Mouse (Mus musculus): ENCODE measurements around the gene Otub1. TPM values are rescaled to one million over a fixed set of nuclear protein-coding genes. Genes with fewer than 3 reads are reported as not detected.

Gene Otub1
- polyA plus RNA-seq, 1 experiment: 97.6 TPM

DNA sequence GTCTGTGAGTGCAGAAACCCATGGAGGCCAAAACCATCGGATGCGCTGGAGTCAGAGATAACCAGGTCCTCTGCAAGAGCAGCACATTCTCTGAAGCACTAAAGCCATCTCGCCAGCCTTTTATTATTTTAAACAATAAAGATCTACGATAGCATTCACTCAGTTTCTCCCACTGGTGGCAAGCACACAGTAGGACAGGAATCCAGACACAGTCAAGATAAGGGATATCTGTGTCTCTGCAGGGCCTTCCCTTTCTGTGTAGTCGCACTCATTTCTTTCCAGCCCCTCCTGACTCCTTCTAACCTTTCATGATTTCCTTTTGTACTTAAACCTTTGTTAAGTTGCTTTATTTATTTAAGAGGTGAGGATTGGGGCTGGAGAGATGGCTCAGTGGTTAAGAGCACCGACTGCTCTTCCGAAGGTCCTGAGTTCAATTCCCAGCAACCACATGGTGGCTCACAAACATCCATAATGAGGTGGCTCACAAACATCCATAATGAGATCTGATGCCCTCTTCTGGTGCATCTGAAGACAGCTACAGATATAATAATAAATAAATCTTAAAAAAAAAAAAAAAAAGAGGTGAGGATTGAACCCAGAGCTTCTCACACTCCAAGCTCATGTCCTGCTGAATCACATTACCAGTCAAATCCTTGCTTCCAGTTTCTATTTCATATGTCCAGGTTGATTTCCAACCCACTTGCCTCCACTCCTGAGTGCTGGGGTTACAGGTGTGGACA, 4.0 kb upstream of the Otub1 start:
- no peak for DNase-seq (ENCODE audit: low spot score)

DNA sequence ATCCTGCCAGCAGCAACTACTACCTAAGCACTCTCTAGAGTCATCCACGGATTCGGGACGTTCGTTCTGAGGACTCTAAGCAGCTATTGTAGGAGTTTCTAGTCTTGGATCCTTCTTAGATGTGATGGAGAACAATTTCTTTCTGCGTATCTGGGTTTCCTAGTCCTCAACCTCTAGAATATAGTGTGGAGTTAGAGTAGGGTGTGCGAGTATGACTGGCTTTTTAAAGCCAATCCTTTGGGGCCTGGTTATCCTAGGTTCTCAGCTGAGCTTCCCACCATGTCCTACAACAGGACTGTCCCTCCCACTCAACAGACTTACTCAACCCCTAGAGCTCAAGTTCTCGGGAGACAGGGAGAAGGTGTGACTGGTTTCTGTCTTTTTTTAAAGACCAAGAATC, 790 bp downstream of the Otub1 start:
- no peak for DNase-seq (ENCODE audit: low spot score)

DNA sequence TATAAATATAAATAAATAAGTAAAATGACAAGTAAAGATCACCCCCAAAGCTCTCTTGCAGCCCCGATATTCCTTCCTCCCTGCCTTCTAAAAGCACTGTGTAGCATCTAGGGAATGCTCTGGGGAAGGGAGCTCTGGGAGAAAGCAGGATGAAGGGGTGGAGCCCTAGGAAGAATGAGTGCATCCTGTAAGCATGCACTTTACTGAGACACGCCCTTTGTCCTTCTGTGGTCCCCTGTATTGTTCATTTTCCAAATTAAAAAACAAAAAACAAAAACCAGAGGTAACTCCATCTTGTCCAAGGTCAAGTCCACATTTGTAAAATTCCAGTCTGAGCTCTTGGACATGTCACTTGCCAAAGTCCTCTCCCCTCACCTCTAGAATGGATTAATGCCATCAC, 1.2 kb downstream of the Otub1 start:
- DNase-seq (ENCODE audit: low spot score): no peak

DNA sequence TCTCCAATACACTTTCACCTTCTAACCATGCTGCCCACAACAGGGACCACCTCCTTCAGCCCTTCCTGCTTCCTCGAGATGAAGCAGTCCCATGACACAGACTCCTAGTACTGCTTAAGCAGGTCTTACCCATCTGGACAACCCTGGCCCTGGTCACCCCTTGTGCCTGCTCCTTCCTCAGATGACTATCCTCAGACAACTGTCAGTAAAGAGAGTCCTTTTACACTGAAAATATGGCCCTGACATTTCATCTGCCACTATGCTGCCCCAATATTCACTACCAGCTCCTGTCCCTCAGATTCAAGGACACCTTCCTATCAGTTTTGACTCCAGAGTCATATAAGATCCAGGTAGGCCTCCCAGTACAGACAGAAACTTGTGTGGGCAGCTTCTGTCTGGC, 5.7 kb downstream of the Otub1 start:
- DNase-seq (ENCODE audit: low spot score): no peak

DNA sequence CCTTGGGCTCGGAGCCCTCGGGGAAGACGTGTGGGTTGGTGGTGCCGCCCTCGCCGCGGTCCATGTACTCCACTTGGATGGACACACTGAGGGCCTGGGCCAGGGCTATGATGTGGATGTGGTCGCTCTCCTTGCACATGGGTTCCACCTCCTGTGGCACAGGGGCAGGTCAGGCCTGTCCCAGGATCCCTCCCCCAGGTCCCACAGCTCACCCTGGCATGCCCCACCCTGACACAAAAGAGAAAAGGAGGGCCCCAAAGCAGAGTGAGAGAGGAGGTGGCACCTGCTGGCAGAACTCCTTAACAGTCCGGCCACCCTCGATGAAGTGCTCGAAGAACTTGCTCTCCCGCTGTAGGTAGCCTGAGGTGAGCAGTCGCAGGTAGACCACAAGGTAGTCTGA, 7.0 kb downstream of the Otub1 start:
- no peak for DNase-seq (ENCODE audit: low spot score)

DNA sequence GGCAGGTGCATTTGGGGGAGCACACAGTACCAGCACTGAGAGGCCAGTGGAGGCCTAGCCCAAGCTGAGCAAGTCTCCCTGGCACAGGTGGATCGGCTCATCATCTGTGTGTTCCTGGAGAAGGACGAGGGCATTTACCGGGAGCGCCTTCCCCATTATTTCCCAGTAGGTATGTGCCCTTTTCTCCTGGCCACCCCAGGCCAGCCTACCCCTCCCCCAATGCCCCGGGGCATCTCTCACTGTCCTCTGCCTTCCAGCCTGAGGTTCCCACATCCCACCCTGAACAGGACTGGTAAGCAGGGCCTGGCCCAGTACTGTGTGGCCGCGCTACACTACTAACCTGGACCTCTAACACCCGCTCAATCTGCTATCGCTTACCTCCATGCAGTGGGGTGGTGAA, 8.7 kb downstream of the Otub1 start:
- no peak for DNase-seq (ENCODE audit: low spot score)

DNA sequence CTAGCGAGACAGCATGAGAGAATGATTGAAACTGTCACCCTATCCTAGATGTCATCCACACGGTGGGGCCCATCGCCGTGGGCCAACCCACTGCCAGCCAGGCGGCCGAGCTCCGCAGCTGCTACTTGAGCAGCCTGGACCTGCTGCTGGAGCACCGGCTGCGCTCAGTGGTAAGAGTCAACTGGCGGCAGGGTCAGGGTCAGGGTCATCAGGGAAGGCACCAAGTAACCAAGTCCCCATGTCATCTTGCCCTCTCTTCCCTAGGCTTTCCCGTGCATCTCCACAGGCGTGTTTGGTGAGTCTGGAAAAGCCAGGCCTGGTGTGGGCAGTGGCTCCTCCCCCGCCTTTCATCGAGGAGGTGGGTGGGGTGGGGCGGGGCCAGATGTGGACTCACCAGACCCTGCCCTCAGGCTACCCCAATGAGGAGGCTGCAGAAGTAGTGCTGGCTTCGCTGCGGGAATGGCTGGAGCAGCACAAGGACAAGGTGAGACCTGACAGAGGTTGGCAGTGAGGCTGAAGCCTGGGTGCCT, 9.3 kb downstream of the Otub1 start:
- no peak for DNase-seq (ENCODE audit: low spot score)

DNA sequence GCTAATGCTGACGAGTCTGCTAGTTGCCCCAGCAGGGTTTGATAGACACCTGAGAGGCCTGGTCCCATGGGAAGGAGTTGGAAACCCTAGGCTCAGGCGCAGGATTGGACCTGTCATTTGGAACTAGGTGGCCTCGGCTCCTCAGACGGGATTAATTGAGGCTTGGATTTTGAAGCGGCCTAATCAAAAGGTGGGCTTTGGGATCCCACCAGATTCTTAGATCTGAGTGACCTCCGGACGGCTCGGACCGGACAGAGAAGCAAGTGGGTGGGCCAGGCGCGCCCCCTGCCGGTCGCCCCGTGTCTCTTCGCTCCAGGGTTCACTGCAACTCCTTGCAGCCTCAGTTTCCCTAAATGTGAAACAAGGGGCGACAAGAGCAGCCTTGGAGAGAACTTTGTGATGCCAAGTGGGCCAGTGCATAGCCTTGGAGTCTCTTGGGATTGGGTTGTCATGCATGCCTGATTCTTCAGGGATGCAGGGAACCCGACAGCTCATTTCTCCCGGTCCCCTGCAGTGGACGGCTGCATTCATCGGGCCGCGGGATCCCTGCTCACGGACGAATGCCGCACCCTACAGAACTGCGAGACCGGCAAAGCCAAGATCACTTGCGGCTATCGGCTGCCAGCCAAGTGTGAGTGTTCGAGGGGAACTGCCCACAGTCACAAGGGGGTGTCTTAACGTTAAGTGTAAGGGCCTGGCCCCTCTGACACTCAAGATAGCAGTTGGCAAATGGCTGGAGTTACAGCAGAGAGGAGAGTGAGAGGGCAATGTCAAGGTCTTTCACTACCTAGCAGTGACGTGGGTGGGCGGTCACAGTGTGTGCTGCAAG, 10.0 kb downstream of the Otub1 start:
- peak; percentile 63 for DNase-seq (ENCODE audit: low spot score)

DNA sequence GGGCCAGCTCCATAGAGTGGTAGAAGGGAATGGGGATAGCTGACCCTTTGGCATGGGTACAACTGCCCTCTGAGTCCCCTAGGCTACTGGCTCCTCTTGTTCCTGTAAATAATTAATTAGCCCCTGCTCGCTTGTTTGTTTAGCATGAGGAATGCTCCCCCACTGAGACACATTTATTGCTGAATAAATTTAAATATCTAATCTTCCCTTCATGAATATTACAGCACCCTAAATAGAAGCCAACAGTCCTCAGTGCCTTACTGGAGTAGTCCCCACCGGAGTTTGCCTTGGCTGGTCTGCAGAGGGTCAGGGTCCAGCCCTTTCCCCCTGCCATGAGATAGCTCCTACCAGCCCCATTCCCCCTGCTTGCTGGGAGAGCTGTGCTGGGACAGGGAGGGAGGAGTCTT, 13.6 kb downstream of the Otub1 start:
- no peak for DNase-seq (ENCODE audit: low spot score)

DNA sequence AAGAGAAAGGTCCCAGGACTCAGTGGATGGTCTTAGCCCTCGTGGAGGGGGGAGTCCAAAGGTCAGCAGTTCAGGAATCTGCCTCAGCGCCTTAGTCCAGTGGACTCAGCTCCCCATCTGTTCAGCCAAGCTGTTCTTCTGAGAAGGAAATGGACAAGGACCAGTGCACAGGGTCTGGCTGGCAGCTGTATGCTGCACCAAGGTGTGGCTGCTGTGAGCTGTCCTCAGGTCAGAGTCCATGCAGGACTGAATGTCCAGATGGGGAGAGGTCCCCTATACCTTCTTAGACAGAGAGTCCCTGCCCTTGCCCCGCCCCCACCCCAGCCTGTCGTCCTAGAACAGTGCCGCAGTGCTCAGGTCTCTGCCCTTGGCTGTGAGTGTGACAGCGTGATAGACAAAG, 14.5 kb downstream of the Otub1 start:
- DNase-seq (ENCODE audit: low spot score): no peak

DNA sequence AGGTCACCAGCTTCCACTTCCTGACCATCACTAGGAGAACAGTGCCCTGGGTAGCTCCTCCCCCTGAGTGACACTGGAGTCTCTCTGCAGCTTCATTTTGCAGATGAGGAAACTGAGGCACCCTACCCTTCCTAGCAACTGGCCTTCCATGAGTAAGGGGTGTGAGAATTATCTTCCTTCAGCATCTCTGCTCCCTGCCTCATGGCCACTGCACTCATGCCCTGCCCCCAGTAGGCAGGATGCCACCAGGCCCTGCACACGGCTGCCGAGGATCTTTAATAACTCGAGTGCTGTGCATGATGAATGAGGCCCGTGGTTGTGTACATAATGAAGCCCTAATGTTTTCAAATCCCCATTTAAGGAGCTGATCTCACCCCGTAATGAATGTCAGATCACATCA, 15.1 kb downstream of the Otub1 start:
- no peak for DNase-seq (ENCODE audit: low spot score)

DNA sequence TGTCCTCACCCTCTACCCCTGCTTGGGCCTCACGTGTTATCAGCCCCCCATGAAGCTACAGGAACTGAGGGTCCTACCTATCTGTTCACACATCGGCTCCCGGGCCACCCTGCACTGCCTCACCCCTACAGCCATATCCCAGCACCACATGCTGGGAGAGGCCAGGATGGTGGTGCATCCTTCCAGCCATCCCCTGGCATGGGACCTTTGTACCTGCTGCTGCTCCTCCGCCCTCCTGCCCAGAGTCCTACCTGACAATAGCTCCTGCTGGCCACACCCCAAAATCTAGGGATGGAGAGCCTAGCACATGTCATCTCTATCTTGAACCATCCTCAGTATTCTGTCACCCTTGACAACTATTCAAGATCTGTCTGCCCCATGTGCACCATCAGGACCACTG, 17.1 kb downstream of the Otub1 start:
- no peak for DNase-seq (ENCODE audit: low spot score)

DNA sequence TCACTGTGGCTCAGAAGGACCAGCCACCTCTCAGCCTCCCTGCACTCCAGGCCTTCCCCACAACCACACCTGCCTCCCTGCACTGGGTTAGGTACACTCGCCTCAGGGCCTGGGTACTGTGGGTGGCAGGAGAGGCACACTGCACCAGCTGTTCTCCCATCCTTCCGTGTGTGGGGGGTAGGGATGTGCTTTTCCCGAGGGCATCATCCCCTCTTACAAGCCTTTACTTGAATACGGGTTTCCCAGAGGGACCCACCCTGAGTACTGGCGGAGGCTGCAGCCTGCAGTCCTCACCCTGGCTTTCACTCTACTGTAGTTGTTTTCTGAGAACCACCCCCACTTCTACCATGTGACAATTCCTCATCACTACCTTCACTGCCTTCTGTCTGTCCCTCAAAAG, 19.0 kb downstream of the Otub1 start:
- DNase-seq (ENCODE audit: low spot score): no peak

DNA sequence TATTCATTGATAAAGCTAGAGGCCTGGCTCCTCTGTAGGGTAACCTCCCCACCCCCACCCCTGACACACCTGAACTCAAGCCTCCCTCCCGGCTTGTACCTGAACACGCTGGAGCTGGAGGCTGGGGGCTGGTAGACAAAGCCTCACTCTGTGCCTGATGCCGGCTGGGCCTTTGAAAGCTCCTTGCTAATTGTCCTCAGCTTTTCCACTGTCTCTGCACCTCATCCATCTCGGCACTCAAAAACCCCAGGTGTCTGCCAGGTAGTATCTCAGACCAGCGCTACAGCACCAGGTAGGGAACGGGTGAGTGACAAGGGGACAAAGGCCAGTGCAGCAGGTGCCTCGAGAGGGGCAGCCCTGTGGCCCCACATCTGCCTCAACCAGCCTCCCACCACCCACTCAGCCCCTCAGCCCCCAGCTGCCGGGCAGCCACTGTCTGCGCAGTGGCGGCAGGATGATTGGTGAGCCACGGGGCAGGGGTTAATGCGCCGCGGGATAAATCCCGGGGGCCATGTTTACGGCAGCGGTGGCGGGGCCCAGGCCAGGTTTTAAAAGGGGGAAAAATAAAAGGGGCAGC, 20.3 kb downstream of the Otub1 start:
- no peak for DNase-seq (ENCODE audit: low spot score)

DNA sequence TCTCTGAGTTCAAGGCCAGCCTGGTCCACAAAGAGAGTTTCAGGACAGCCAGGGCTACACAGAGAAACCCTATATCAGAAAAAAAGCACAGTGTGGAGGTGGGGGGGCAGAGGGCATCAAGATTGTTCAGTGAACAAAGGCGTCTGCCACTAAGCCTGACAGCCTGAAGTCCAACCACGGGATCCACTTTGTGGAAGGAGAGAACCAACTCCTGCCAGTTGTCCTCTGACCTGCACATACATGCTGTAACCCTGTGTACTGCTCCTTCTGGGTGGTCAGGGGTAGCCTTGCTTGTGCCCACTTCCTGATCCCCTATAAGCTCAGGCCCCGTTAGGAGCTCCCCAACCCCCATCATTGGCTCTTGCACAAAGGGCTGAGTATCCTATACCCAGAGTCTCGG, 21.1 kb downstream of the Otub1 start:
- DNase-seq (ENCODE audit: low spot score): no peak

DNA sequence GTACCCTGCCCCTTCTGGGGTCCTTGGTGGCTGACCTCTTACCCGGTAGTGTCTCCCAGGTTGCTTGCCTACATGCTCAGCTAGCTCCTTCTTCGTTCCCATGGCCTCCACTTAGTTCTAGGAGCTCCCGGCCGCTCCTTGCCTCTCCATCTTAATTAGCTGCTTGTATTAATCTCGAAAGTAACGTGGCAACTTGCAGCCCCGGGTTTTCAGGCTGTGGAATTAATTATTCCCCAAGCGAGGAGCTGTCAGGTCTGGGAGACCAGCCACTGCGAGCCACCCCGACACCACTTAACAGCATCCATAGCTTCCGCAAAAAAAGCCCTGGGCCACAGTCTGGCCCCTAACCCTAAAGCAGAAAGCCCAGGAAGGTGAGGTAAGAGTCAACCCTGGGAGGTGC, 22.7 kb downstream of the Otub1 start:
- DNase-seq (ENCODE audit: low spot score): no peak

DNA sequence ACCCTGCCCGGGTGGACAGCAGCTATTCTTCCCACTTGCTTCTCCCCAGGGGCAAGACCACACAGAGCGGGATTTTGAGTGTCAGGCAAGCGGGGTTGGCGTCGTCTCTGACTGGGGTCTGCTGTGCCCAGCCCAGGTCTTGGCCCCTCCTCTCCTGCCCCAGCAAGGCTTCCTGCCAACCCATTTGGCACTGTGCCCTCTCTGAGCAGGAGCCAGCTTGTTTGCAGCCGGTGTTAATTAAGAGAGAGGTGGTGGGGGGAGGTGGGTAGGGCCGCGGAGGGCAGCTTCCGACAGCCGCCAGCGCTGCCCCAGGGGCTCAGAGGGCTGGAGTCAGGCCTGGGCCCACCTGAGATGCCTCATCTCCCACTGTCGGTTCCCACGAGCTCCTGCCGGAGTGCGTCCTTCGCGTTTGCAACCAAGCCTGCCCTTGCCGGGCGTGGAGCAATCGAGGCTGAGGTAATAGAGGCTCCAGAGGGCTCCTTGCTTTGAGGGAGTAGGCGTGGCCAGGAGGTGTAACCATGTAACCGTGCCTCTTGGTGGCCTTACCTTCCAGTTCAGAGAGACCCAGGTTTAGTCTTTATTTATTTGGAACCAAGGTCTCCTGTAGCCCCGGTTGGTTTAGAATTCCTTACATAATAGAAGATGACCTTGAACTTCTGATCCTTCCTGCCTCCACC, 23.7 kb downstream of the Otub1 start:
- peak; percentile 61 for DNase-seq (ENCODE audit: low spot score)

DNA sequence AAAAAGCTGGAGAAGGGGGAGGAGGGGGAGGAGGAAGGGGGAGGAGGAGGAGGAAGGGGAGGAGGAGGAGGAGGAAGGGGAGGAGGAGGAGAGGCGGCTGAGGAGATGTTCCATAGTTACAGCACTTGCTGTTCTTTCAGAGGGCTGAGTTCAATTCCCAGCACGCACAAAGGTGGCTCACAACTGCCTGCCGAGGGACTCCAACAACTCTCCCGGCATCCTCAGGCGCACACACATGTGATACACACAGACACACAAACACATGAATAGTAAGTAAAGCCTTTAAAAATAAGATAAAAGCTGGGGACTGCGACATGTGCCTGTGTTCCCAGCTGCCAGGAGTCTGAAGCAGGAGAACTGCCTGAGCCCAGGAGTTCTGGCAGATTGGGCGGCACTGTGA, 24.6 kb downstream of the Otub1 start:
- DNase-seq (ENCODE audit: low spot score): no peak

DNA sequence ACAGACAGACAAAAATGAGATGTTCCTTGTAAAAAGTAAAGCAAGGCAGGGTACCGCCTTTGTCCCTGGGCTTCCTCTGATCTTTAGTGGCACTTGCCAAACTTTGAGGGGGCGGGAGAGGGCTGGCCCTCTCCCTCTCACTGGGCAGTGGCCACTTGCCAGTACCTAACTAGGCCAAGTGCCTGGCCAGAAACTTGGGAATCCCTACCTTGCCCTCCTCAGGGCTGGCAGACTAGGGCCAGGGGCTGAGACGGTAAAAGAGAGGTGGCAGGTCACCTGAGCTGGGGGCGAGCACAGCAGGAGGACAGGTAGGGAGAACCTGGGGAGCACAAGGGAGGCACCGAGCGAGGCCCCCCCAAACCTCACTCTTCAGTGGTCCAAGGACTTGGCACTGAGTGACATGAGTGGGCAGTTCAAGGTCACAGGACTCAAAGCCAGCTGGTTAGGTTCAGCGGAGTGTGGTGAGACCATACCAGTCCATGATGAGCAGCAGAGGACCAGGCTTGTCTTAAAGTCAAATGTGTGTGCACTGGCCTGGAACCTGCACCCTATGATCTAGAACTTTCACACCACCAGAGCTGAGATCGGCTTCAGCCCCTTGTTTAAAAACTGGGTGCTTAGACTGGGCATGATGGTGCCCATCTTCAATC, 25.2 kb downstream of the Otub1 start:
- no peak for DNase-seq (ENCODE audit: low spot score)

DNA sequence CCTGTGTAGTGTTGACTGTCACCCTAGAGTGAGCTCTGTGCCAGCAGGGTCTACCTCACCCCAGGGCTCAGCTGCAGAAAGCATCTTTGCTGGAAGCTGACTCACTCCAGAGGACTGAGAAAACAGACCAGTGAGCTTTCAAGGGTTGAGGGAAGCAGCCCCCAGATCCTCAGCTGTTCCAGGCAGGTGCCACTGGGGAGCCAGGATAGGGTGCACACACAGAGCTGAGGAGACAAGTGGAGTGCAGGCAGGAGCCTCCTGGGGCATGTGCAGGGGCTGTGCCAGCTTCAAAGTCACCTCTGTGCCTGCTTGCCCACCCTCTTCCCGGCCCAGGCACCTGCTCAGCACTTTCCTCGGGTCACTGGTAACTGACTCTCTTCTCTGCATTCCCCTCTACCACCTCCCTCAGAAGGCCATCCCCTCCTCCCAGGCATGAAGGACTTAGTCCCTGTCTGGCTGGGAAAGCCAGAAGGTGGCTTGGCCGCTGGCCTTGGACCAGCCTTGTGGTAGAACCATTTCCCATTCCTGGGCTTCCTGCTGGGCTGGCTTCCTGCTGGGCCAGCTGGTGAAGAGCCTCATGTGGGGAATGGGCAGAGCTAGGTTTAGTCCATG, 27.2 kb downstream of the Otub1 start:
- DNase-seq (ENCODE audit: low spot score): no peak

DNA sequence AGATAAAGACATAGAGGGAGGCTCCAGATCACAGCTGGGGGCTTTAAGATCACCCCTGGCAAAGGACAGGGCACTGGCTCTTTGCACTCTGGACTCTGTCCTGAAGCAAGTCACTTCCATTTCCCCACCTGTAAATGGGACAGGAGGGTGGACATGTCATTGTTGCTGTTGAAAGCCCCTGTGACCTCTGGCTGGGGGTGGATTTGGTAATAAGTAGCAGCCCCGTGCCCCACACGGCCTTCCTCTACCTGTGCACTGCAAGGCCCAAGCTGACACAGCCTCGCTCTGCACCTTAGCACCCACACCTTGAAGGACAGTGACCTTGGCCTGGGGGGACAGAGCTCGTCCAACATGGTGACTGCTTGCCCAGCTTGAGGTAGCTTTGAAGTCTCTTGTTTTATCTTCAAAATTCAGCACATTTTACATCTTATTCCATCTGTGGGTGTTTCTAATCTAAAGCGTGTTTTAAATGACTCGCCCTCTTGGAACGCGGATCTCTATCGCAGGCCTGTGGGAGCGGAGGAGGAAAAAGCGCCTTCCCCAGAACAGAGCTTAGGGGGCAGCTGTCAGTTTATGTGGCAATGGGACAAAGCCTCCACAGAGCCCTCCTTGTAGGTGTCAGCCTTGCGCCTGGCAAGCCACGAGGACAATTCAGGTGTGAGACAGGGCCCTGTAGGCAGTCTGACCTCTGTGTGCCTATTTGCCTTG, 28.2 kb downstream of the Otub1 start:
- no peak for DNase-seq (ENCODE audit: low spot score)

Data from urinary bladder, adult 2 months (tissue).